Mouse (Mus musculus) embryonic facial prominence, embryonic 15.5 days (tissue): ENCODE data around the gene Il10ra. TPM values are rescaled to one million over a fixed set of nuclear protein-coding genes. Genes with fewer than 3 reads are reported as not detected.

ENCODE experiments used
- ATAC-seq: fragments of 200-750 bp; cut with Nextera tagmentation; 2 replicates; pipeline ENCODE4 v1.8.0; 2017; ENCODE audit warnings: low read depth, moderate TSS enrichment; ENCODE audit not compliant: insufficient number of reproducible peaks, low FRiP score, low TSS enrichment
- H3K27ac ChIP-seq: fragments of 300-500 bp; sonication (generic); replicated peaks from 2 replicates; pipeline ENCODE4 v1.5.1; 2015; ENCODE audit warnings: mild to moderate bottlenecking, inconsistent platforms
- H3K27me3 ChIP-seq: fragments of 300-500 bp; sonication (generic); 2 replicates; pipeline ENCODE4 v1.6.1; 2015; ENCODE audit warnings: inconsistent platforms
- H3K36me3 ChIP-seq: fragments of 300-500 bp; sonication (generic); 2 replicates; pipeline ENCODE4 v1.6.1; 2015; ENCODE audit warnings: mild to moderate bottlenecking, inconsistent platforms
- H3K4me1 ChIP-seq: fragments of 300-500 bp; sonication (generic); 2 replicates; pipeline ENCODE4 v1.6.1; 2015; ENCODE audit warnings: inconsistent platforms
- H3K4me2 ChIP-seq: fragments of 300-500 bp; sonication (generic); replicated peaks from 2 replicates; pipeline ENCODE4 v1.6.1; 2015; ENCODE audit warnings: mild to moderate bottlenecking, inconsistent platforms
- H3K4me3 ChIP-seq: fragments of 300-500 bp; sonication (generic); replicated peaks from 2 replicates; pipeline ENCODE4 v1.5.1; 2015; ENCODE audit warnings: mild to moderate bottlenecking, inconsistent platforms
- H3K9ac ChIP-seq: fragments of 300-500 bp; sonication (generic); 2 replicates; pipeline ENCODE4 v1.6.1; 2015; ENCODE audit warnings: inconsistent platforms
- H3K9me3 ChIP-seq: fragments of 300-500 bp; sonication (generic); replicated peaks from 2 replicates; pipeline ENCODE4 v1.6.1; 2016; ENCODE audit warnings: inconsistent platforms
- WGBS: fragments of 180-500 bp; shearing (Covaris S2); methylation state at CpG from one replicate; pipeline ENCODE4 v1.1.7; 2015; 5-methylcytosine and 5-hydroxymethylcytosine counted together
- polyA plus RNA-seq: library from polyadenylated mRNA; unstranded; fragments of >200 nt; fragmentation: Nextera tagmentation; extraction: Ambion mirVana; gene quantifications from 2 replicates; pipeline ENCODE4 v1.2.1, GENCODE M21; 2015

Gene Il10ra
- 1.4 and 1.7 TPM in 2 replicates for polyA plus RNA-seq

DNA sequence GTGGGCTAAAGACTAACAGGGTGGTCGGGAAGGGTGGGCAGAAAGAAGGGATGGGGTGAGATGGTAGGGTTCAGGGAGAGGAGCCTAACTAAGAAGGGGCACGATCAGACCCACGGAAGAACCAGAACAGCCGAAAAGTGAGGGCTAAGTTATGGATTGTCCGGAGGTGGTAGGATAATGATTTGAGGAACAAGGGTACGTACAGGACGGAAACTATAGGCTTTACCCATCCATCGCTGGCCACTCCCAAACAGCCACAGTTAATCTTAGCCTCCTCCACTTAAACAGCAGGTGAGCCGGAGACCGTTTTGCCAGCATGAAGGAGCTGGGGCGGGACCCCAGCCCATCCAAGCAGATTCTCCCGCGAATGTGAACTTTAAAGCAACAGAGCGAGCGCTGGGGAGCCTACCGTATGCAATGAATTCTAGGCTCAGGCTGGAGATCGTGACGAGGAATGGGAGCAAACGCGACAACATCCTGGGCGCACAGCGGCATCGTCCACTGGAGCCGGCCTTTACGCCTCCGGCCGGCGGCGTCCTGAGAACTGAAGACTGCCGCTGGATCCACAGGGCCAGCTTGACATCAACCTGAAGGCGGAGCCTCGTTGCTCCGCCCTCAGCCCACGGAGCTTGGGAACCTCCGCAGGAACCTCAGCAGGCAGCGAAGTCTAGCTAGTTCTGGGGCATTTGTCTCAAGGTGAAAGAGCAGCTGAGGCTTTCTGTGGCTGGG is at the start of gene Il10ra:
Gene Il10ra (minus strand): TSS at position 553 of the 729 bp plus-strand sequence.
- no peak for ATAC-seq
- H3K27me3 ChIP-seq: peaks cover 35% of the 10 kb centered on the region
- H3K27ac ChIP-seq: no peak within 1 kb of the TSS
- WGBS: 6% methylated on average over 36 of the region's 36 CpGs
- no peak within 1 kb of the TSS for H3K9ac ChIP-seq
- no peaks in the 10 kb centered on the region for H3K36me3 ChIP-seq
- peak within 1 kb of the TSS; percentile 59 for H3K4me2 ChIP-seq
- no peaks in the 10 kb centered on the region for H3K9me3 ChIP-seq
- peak within 1 kb of the TSS; percentile 36 for H3K4me3 ChIP-seq
- peaks cover 5% of the 10 kb centered on the region for H3K4me1 ChIP-seq

DNA sequence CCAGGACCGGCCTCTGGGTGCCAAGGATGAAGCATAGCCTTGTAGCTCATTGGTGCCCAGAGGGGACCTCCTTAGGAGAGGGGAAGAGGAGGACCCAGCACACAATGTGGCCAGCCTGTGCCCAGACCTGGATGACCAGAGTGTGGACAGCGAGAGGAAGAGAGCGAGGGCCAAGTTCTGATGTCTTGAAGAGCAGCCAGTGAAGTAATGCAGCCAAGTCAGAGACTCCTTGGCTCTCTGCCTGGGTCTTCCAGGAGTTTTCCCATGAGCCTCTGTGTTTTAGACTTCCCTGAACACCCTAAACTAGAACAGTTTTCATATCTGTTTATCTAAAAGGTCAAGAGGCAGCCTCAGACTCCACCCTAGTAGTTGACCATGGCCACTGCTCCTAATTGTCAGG is 48.7 kb upstream of the Il10ra start:
- no peak for ATAC-seq
- Histone ChIP-seq H3K27ac (no peak overlapping the region), H3K4me3 (no peak overlapping the region), H3K9ac (no peak overlapping the region), H3K9me3 (no peaks in the 10 kb centered on the region), H3K4me2 (no peak overlapping the region), H3K36me3 (no peaks in the 10 kb centered on the region), H3K4me1 (peaks cover 11% of the 10 kb centered on the region), H3K27me3 (no peaks in the 10 kb centered on the region)
- WGBS: 80% methylated on average over 3 of the region's 3 CpGs

DNA sequence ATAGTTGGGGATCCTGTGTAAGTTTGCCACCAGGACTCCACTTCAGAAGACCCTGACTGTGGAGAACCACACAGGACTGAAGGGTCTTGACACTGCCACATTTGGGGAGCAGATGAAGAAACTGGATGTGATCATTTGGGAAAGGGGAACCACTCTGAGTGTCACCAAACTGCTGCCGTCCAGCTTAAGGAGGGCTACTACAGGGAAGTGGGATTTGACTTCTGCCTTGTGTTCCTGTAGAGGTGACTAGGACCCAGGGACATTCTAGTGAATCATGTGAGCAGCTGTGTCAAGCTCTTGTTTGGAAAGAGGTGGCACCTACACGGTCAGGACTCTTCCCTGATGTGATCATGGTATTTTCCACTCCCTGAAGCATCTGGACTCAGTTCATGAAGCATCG is 45.0 kb upstream of the Il10ra start:
- Histone ChIP-seq H3K4me1 (peaks cover 11% of the 10 kb centered on the region), H3K9ac (no peak overlapping the region), H3K27ac (no peak overlapping the region), H3K9me3 (no peaks in the 10 kb centered on the region), H3K36me3 (no peaks in the 10 kb centered on the region), H3K4me3 (no peak overlapping the region), H3K27me3 (no peaks in the 10 kb centered on the region), H3K4me2 (no peak overlapping the region)
- ATAC-seq: no peak
- 75% methylated on average over 3 of the region's 3 CpGs for WGBS

DNA sequence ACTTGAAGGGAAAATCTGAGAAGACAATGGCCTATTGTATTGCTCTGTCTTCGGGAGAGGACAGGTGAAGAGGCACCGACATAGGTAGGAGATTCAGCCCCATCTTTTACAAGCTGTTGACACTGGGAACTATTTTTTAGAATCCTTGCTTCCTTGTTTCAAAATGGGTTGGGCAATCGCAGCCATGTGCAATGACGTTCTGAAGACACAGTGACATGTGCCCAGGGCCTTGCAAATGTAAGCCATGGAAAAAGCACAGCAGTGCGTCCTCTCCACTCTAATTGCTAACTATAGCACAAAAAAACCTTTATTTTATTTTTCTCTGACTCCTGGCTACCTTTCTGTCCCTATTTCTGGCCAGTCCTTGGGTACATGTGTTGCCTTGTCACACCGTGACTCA is 42.9 kb upstream of the Il10ra start:
- no peaks in the 10 kb centered on the region for H3K36me3 ChIP-seq
- 81% methylated on average over 6 of the region's 6 CpGs for WGBS
- no peak for ATAC-seq
- no peak overlapping the region for H3K9ac ChIP-seq
- peaks cover 4% of the 10 kb centered on the region; the same call in 1 of the 2 replicates for H3K4me1 ChIP-seq
- no peak overlapping the region for H3K4me3 ChIP-seq
- no peaks in the 10 kb centered on the region for H3K9me3 ChIP-seq
- no peak overlapping the region for H3K27ac ChIP-seq
- H3K4me2 ChIP-seq: no peak overlapping the region
- H3K27me3 ChIP-seq: no peaks in the 10 kb centered on the region

DNA sequence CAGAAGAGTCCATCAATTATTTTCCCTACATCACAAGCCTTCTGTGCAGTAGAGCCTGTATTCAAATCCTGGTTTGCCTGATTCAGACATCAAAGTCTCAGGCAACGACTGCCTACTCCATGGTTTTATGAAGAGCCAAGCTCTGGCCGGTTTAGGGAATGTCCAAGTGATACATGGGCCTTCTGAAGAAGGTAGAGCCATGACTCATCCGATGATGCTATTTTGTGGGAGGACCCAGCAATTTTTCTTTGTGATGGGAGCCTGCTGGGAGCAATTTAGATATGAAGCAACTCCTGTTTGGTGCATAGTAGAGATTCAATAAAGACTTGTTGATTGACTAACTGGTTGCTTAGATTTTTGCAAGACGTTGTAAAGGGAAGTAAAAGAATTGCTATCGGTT is 39.6 kb upstream of the Il10ra start:
- WGBS: 85% methylated on average over 5 of the region's 5 CpGs
- no peaks in the 10 kb centered on the region for H3K36me3 ChIP-seq
- H3K9ac ChIP-seq: no peak overlapping the region
- no peaks in the 10 kb centered on the region for H3K9me3 ChIP-seq
- H3K4me1 ChIP-seq: no peaks in the 10 kb centered on the region
- H3K4me3 ChIP-seq: no peak overlapping the region
- no peaks in the 10 kb centered on the region for H3K27me3 ChIP-seq
- H3K27ac ChIP-seq: no peak overlapping the region
- no peak for ATAC-seq
- no peak overlapping the region for H3K4me2 ChIP-seq

DNA sequence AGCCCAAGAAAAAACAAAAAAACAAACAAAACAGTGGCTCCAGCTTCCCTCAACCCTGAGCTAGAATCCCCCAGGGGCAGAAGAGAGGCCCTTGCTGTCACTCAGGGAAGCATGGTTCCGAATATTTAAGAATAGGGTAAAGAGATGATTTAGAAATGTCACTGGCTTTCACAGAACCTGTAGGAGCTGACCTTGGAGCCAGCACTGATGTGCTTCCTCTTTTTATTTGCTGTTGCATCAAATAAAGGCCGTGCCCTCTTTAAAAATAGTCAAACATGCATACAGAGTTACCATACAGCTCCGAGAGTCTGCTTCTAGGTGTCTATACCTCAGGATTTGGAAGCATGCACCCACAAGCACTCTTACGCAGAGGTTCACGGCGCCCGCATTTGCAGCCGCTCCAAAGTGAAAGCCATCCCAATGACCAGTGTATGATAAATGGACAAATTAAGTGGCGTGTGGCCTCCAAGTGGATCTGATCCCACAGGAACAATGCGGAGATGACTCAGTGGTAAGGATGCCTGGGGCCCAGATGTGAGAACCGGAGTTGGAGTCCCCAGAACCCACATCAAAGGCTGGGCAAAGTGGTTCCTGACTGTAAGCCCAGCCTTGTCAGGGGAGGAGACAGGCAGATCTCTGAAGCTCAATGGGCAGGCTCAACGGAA is 37.9 kb upstream of the Il10ra start:
- Histone ChIP-seq H3K27me3 (no peaks in the 10 kb centered on the region), H3K36me3 (no peaks in the 10 kb centered on the region), H3K9ac (no peak overlapping the region), H3K27ac (no peak overlapping the region), H3K9me3 (no peaks in the 10 kb centered on the region), H3K4me1 (no peaks in the 10 kb centered on the region), H3K4me2 (no peak overlapping the region), H3K4me3 (no peak overlapping the region)
- WGBS: 67% methylated on average over 12 of the region's 12 CpGs
- ATAC-seq: no peak

DNA sequence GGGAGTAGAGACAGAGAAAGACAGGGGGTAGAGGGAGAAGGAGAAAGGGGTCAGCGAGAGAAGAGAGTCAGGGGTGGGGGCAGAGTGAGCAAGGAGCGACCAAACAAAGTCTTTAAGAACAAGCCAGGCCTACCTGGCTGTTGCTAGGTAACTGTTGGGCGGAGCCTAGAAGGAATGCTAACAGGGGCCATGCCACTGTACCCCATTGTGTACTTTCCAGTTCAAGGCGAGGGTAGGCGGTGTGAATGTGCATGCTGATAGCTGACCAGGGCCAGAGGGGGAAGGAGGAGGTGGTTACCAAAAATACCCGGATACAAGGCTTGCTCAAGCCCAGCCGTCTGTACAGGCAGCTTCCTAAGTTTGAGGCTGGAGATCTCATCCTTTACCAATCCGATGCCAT is 32.8 kb upstream of the Il10ra start:
- 95% methylated on average over 8 of the region's 8 CpGs for WGBS
- Histone ChIP-seq H3K4me2 (no peak overlapping the region), H3K9ac (no peak overlapping the region), H3K9me3 (0 out of 2 replicates have a peak, but pooled peaks cover 6% of the 10 kb centered on the region), H3K36me3 (no peaks in the 10 kb centered on the region), H3K4me1 (no peaks in the 10 kb centered on the region), H3K27me3 (no peaks in the 10 kb centered on the region), H3K4me3 (no peak overlapping the region), H3K27ac (no peak overlapping the region)
- ATAC-seq: no peak

DNA sequence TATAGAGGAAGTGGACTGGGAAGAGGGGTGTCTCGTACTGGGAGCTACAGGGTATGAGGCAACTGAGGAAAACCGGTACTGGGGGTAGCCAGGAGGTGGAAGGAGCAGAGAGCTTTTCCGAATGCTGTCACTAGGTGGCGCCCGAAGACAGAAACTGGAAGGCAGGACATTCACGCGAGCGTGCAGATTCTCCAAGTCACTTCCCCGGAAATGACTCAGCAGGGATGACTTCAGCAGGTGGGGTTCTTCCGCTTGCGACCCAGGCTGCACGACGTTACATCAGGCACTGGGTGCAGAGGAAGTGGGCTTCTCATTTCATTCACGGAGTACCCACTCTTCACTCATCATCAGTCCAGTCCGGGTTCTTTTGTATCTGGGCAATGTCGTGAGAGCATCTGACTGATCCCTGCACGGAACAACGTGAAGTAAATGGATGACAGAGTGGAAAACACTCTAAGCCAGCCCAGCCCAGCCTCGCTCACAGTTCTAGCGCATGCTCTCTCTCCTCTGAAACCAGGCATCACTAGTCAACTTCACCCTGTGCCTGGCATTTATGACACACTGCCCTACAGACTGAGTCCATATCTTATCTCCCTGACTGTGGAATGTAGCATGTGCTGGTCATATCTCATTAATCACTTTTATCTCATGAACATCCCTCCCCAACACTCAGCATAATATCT is 31.6 kb upstream of the Il10ra start:
- H3K4me1 ChIP-seq: no peaks in the 10 kb centered on the region
- 12% methylated on average over 20 of the region's 20 CpGs for WGBS
- no peak overlapping the region for H3K27ac ChIP-seq
- peak overlapping the region; percentile 32 for H3K4me3 ChIP-seq
- H3K27me3 ChIP-seq: no peaks in the 10 kb centered on the region
- H3K9me3 ChIP-seq: 0 out of 2 replicates have a peak, but pooled peaks cover 6% of the 10 kb centered on the region
- peak overlapping the region; percentile 50 for H3K4me2 ChIP-seq
- ATAC-seq: peak; percentile 74; the same call in 1 of the 2 replicates
- H3K36me3 ChIP-seq: no peaks in the 10 kb centered on the region
- H3K9ac ChIP-seq: no peak overlapping the region

DNA sequence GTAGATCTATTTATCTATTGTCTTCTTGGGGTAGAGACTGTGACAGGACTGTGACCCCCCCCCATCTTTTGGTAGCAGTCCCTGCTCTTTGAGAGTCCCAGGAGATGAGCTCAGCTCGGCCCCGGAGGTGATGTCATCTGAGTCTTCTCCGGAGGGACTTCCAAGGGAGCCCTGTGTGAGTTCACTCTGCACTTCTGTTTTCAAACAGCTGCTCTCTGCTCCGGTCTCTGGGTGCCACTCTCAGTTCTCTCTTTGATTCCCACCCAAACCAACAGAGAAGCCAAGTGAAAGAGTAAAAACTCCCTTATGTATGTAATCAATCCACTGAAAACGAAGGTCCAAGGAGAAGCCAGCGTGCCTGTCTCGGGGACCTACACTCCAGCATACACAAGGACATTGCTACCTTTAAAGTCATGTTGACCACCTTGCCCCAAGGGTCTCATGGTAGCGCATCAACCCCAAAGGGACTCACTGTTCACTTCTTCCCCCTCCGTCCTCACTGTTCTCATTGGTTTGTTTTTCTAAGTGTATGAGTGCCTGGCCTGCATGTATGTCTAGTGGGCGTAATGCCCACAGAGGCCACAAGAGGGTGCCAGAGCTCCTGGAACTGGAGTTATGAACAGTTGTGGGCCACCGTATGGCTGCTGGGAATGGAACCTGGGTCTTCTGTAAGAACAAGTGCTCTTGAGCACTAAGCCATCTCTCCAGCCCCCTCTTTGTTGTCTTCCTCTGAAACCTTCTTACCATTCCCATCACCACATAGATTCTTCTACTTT is 30.5 kb upstream of the Il10ra start:
- WGBS: 83% methylated on average over 11 of the region's 11 CpGs
- Histone ChIP-seq H3K27ac (no peak overlapping the region), H3K27me3 (no peaks in the 10 kb centered on the region), H3K36me3 (no peaks in the 10 kb centered on the region), H3K4me3 (no peak overlapping the region), H3K9ac (no peak overlapping the region), H3K9me3 (0 out of 2 replicates have a peak, but pooled peaks cover 6% of the 10 kb centered on the region), H3K4me2 (no peak overlapping the region), H3K4me1 (no peaks in the 10 kb centered on the region)
- no peak for ATAC-seq

DNA sequence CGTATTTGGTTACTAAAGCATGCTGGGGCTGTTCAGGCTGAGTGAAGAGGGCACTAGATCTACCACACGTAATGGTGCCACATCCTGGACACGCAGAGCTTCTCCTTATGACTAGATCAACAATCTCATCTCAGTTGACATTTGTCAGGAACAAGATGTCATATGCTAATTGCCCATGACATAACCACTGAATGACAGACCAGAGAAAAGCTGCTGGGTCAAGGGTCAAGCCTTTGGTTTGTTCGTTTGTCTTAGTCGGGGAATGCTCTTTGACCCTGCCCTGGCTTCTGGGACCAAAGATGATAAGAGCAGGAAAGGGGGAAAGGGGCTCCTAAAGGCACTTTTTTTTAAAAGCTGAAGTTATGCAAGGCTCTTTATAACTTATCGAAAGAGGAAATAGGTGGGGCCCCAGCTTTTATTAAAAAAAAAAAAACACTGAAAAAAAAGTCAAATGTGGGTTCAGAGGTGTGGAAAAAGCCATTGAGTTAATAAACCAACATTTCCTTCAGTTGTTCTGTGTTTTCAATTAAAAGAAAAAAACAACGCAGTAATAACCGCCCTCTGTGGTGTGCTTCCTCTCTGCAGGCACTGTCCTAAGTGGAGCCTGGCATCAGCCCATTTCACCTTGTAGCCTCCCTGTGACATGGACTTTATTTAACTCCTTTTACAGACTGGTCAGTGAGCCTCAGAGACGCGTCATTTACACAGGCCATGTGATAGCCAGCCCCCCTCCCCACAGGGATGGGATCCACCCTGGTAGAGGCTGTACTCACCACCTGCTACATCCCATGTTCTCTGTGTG is 25.5 kb upstream of the Il10ra start:
- no peak overlapping the region for H3K27ac ChIP-seq
- H3K9me3 ChIP-seq: no peaks in the 10 kb centered on the region
- WGBS: 43% methylated on average over 10 of the region's 10 CpGs
- H3K4me3 ChIP-seq: no peak overlapping the region
- no peaks in the 10 kb centered on the region for H3K27me3 ChIP-seq
- H3K9ac ChIP-seq: no peak overlapping the region
- H3K4me1 ChIP-seq: no peaks in the 10 kb centered on the region
- no peaks in the 10 kb centered on the region for H3K36me3 ChIP-seq
- no peak overlapping the region for H3K4me2 ChIP-seq
- ATAC-seq: no peak
